Mouse (Mus musculus): Measurements from ENCODE around the gene Bmpr1b. TPM values are rescaled to one million over a fixed set of nuclear protein-coding genes. Genes with fewer than 3 reads are reported as not detected.

Bmpr1b gene
- total RNA-seq, 2 experiments from 2014 or later, result not detected

GRCm38 (mm10) chr3:142114762-142115316 is 54.4 kb downstream of the Bmpr1b start:
- no peak for ATAC-seq (replicated peaks; ENCODE audit: low FRiP score, poor library complexity, severe bottlenecking)

- ATAC-seq (replicated peaks; ENCODE audit: low FRiP score, poor library complexity, severe bottlenecking), result no peak
These were observed 55.0 kb downstream of the Bmpr1b start for GRCm38 (mm10) chr3:142114190-142114589.

- ATAC-seq (replicated peaks; ENCODE audit: low FRiP score, poor library complexity, severe bottlenecking), result no peak
These were observed 56.0 kb downstream of the Bmpr1b start for GRCm38 (mm10) chr3:142113208-142113607.

- no peak for ATAC-seq (replicated peaks; ENCODE audit: low FRiP score, poor library complexity, severe bottlenecking)
These were observed 63.0 kb downstream of the Bmpr1b start for GRCm38 (mm10) chr3:142106227-142106626.

GRCm38 (mm10) chr3:142104027-142104805 is 65.0 kb downstream of the Bmpr1b start:
- ATAC-seq (replicated peaks; ENCODE audit: low FRiP score, poor library complexity, severe bottlenecking), result no peak

GRCm38 (mm10) chr3:142103622-142104021 is 65.6 kb downstream of the Bmpr1b start:
- ATAC-seq (replicated peaks; ENCODE audit: low FRiP score, poor library complexity, severe bottlenecking), result no peak

- ATAC-seq (replicated peaks; ENCODE audit: low FRiP score, poor library complexity, severe bottlenecking), result no peak
These were observed 70.1 kb downstream of the Bmpr1b start for GRCm38 (mm10) chr3:142099151-142099550.

- no peak for ATAC-seq (replicated peaks; ENCODE audit: low FRiP score, poor library complexity, severe bottlenecking)
These were observed 75.2 kb downstream of the Bmpr1b start for GRCm38 (mm10) chr3:142094049-142094448.

- no peak for ATAC-seq (replicated peaks; ENCODE audit: low FRiP score, poor library complexity, severe bottlenecking)
These were observed 79.5 kb downstream of the Bmpr1b start for GRCm38 (mm10) chr3:142089684-142090083.

GRCm38 (mm10) chr3:142085938-142086337 is 83.3 kb downstream of the Bmpr1b start:
- ATAC-seq (replicated peaks; ENCODE audit: low FRiP score, poor library complexity, severe bottlenecking), result no peak

- no peak for ATAC-seq (replicated peaks; ENCODE audit: low FRiP score, poor library complexity, severe bottlenecking)
These were observed 85.1 kb downstream of the Bmpr1b start for GRCm38 (mm10) chr3:142084091-142084490.

GRCm38 (mm10) chr3:142077723-142078302 is 91.4 kb downstream of the Bmpr1b start:
- no peak for ATAC-seq (replicated peaks; ENCODE audit: low FRiP score, poor library complexity, severe bottlenecking)

GRCm38 (mm10) chr3:142071601-142072000 is 97.6 kb downstream of the Bmpr1b start:
- no peak for ATAC-seq (replicated peaks; ENCODE audit: low FRiP score, poor library complexity, severe bottlenecking)

- ATAC-seq (replicated peaks; ENCODE audit: low FRiP score, poor library complexity, severe bottlenecking), result no peak
These were observed 102.4 kb downstream of the Bmpr1b start for GRCm38 (mm10) chr3:142066792-142067346.

- ATAC-seq (replicated peaks; ENCODE audit: low FRiP score, poor library complexity, severe bottlenecking), result no peak
These were observed 104.1 kb downstream of the Bmpr1b start for GRCm38 (mm10) chr3:142065111-142065510.

- ATAC-seq (replicated peaks; ENCODE audit: low FRiP score, poor library complexity, severe bottlenecking), result no peak
These were observed 105.5 kb downstream of the Bmpr1b start for GRCm38 (mm10) chr3:142063536-142064226.

- ATAC-seq (replicated peaks; ENCODE audit: low FRiP score, poor library complexity, severe bottlenecking), result no peak
These were observed 108.0 kb downstream of the Bmpr1b start for GRCm38 (mm10) chr3:142061267-142061666.

- ATAC-seq (replicated peaks; ENCODE audit: low FRiP score, poor library complexity, severe bottlenecking), result no peak
These were observed 109.3 kb downstream of the Bmpr1b start for GRCm38 (mm10) chr3:142059890-142060289.

- no peak for ATAC-seq (replicated peaks; ENCODE audit: low FRiP score, poor library complexity, severe bottlenecking)
These were observed 118.5 kb downstream of the Bmpr1b start for GRCm38 (mm10) chr3:142050681-142051080.

GRCm38 (mm10) chr3:142049610-142050009 is 119.6 kb downstream of the Bmpr1b start:
- no peak for ATAC-seq (replicated peaks; ENCODE audit: low FRiP score, poor library complexity, severe bottlenecking)

Data from erythroid progenitor cell, adult 5-6 weeks (primary cell).